Mouse (Mus musculus): Measurements from ENCODE around the gene Fbxw8. TPM values are rescaled to one million over a fixed set of nuclear protein-coding genes. Genes with fewer than 3 reads are reported as not detected.

The Fbxw8 gene
- polyA plus RNA-seq, 1 experiment from 2014 or later, result 45.0 TPM

DNA sequence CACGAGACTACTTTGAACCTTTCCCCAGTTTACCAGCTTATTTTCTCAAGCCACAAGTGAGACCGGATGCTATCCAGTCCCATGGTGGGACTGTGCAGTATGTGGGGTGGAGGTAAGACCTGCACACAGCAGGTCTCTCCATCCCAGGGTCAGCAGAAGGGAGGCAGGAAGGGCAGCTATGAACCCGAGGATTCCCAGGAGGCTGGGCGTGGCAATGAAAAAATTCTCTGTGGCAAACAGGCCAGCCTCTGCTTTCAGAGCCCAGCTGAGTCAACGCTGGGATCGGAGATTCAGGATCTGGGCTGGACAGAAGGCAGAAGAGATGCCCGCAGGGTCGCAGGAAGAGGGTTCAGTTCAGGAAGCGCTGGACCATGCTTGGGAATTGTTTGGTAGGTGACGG is 8.0 kb downstream of the Fbxw8 start:
- Histone ChIP-seq H3K27ac (peak overlapping the region; percentile 41; the same call in 1 of the 2 replicates), H3K4me1 (peaks cover 27% of the 10 kb centered on the region), H3K36me3 (peaks cover 9% of the 10 kb centered on the region; the same call in 1 of the 2 replicates)

GRCm38 (mm10) chr5:118145999-118146679 is 9.1 kb downstream of the Fbxw8 start:
- H3K4me3 ChIP-seq, result no peak overlapping the region
- no peak for ATAC-seq (ENCODE audit: low FRiP score)
- no peak overlapping the region for H3K4me2 ChIP-seq (replicated peaks)
- 79% methylated on average over 15 of the region's 15 CpGs for WGBS
- H3K4me1 ChIP-seq, result peaks cover 27% of the 10 kb centered on the region
- H3K36me3 ChIP-seq, result peaks cover 16% of the 10 kb centered on the region
- H3K27me3 ChIP-seq, result no peaks in the 10 kb centered on the region
- H3K27ac ChIP-seq, result peak overlapping the region; percentile 60; the same call in 1 of the 2 replicates
- no peaks in the 10 kb centered on the region for H3K9me3 ChIP-seq (replicated peaks)
- no peak overlapping the region for H3K9ac ChIP-seq

More for the DNA sequence above, 8.0 kb downstream of the Fbxw8 start:
- H3K9me3 ChIP-seq (replicated peaks), result no peaks in the 10 kb centered on the region
- no peak overlapping the region for H3K4me2 ChIP-seq (replicated peaks)
- no peak overlapping the region for H3K4me3 ChIP-seq
- ATAC-seq (ENCODE audit: low FRiP score), result no peak
- no peaks in the 10 kb centered on the region for H3K27me3 ChIP-seq
- WGBS, result 86% methylated on average over 10 of the region's 10 CpGs
- no peak overlapping the region for H3K9ac ChIP-seq

DNA sequence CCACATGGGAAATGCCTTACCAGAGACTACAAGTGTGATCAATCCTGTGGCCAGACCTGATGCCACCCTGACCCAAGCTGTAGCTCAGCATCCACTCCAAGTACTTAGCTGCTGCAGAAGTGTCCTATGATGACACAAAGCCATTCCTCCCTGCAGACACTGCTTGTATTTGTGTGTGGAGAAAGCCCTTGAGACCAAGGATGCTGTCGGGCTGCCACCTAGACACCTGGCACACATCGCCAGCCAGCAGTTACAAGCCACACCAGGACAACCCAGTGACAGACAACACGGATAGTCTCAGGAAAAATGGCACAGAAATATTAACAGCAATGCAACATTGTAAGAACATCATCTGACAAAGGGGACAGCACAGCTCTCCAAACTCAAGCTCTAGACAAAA is 9.8 kb downstream of the Fbxw8 start:
- Histone ChIP-seq H3K4me1 (peaks cover 27% of the 10 kb centered on the region), H3K9me3 (replicated peaks) (no peaks in the 10 kb centered on the region), H3K27me3 (no peaks in the 10 kb centered on the region), H3K4me2 (replicated peaks) (no peak overlapping the region), H3K36me3 (peaks cover 23% of the 10 kb centered on the region), H3K4me3 (no peak overlapping the region), H3K9ac (no peak overlapping the region), H3K27ac (peak overlapping the region; percentile 60; the same call in 1 of the 2 replicates)
- ATAC-seq (ENCODE audit: low FRiP score), result no peak
- 92% methylated on average over 3 of the region's 3 CpGs for WGBS

GRCm38 (mm10) chr5:118144770-118145169 is 10.5 kb downstream of the Fbxw8 start:
- Histone ChIP-seq H3K27ac (no peak overlapping the region), H3K9ac (no peak overlapping the region), H3K27me3 (no peaks in the 10 kb centered on the region), H3K9me3 (replicated peaks) (no peaks in the 10 kb centered on the region), H3K4me2 (replicated peaks) (no peak overlapping the region), H3K4me1 (peaks cover 27% of the 10 kb centered on the region), H3K36me3 (peaks cover 25% of the 10 kb centered on the region), H3K4me3 (no peak overlapping the region)
- ATAC-seq (ENCODE audit: low FRiP score), result no peak
- WGBS, result 86% methylated on average over 6 of the region's 6 CpGs

DNA sequence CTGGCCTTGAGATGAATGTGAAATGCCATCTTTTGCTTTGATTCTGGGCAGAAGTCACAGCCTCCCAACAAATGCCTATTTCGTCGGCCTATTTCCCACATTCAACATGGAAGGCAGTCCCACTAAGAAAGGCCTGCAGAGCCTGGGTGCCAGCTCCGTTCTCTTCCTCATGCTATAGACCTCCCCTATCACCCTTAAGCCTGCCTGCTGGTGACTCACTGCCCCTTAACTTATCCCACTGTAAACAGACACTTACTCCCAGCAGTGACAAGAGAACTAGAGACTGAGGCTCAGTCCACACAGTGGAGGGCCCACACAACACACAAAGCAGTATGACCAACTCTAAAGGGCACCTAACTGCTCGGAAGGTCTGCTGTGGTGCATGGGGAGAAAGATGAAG is 10.9 kb downstream of the Fbxw8 start:
- Histone ChIP-seq H3K9me3 (replicated peaks) (no peaks in the 10 kb centered on the region), H3K4me2 (replicated peaks) (no peak overlapping the region), H3K4me1 (peaks cover 27% of the 10 kb centered on the region), H3K27me3 (no peaks in the 10 kb centered on the region), H3K36me3 (peaks cover 29% of the 10 kb centered on the region), H3K4me3 (no peak overlapping the region), H3K27ac (no peak overlapping the region), H3K9ac (no peak overlapping the region)
- 96% methylated on average over 4 of the region's 4 CpGs for WGBS
- ATAC-seq (ENCODE audit: low FRiP score), result no peak

DNA sequence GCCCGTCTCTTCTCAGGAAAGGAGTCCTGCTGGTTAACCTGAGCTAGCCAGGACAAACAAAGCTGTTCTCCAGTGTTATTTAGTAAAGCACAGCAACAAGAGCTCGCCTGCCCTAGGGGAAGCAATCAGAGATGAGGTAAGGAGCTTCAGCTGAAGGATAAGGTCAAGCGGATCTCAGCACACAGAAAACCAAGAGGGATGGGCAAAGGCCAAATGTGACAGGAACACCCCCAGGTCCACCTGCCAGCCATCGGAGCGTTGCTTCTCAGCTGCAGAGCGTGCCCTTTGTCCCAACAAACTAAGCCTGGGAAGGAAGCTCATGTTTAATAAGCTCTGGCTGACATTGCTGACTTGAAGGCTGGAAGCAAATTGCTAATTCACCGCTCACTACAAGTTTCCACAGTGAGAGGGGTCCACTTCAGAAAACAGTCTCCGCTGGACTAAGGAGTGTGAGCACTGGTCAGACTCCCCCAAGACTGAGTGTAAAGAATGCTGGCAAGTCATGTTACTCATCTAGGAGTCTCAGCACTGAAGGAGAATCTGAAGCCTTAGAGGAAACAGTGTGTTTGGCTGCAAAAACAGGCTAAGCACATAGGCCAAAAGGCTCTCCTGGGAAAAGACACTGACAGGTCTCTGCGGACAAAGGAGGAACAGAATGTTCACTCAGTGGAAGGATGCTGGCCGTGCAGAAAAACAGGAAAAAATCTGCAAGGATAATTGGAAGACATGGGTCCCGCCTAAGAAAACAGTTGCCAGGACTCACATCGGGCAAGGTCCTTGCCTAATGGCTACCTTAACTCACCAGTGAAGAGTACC is 11.8 kb downstream of the Fbxw8 start:
- H3K36me3 ChIP-seq, result peaks cover 38% of the 10 kb centered on the region

DNA sequence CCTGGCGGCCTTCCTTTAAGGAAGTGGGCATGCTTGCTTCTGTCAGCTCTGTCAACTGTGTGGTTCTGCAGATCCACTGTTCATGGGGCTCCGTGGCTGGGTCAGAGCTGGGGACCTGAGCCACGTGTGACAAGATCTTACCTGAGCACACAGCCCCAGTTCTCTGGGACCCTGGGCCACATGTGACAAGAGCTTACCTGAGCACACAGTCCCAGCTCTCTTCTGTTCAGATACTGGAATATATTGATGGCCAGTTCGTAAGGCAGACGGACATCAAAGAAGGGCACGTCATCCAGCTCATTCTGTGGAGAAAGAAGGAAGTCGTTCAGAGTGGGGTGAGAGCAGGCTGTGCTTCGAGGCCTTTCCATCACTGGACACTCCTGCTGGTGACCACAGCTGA is 12.8 kb downstream of the Fbxw8 start:
- no peaks in the 10 kb centered on the region for H3K27me3 ChIP-seq
- H3K4me1 ChIP-seq, result peaks cover 20% of the 10 kb centered on the region
- no peak overlapping the region for H3K4me3 ChIP-seq
- no peak overlapping the region for H3K27ac ChIP-seq
- H3K4me2 ChIP-seq (replicated peaks), result no peak overlapping the region
- H3K9me3 ChIP-seq (replicated peaks), result no peaks in the 10 kb centered on the region
- WGBS, result 87% methylated on average over 8 of the region's 8 CpGs
- no peak for ATAC-seq (ENCODE audit: low FRiP score)
- H3K36me3 ChIP-seq, result peaks cover 40% of the 10 kb centered on the region
- no peak overlapping the region for H3K9ac ChIP-seq

More for the DNA sequence above, 11.8 kb downstream of the Fbxw8 start:
- Histone ChIP-seq H3K4me2 (replicated peaks) (no peak overlapping the region), H3K9me3 (replicated peaks) (no peaks in the 10 kb centered on the region), H3K9ac (0 out of 2 replicates have a peak overlapping the region, but pooled peaks have one; percentile 18), H3K4me1 (peaks cover 22% of the 10 kb centered on the region), H3K4me3 (no peak overlapping the region), H3K27ac (no peak overlapping the region), H3K27me3 (no peaks in the 10 kb centered on the region)
- WGBS, result 83% methylated on average over 12 of the region's 12 CpGs
- ATAC-seq (ENCODE audit: low FRiP score), result no peak

- Histone ChIP-seq H3K9ac (no peak overlapping the region), H3K36me3 (peaks cover 41% of the 10 kb centered on the region), H3K27me3 (no peaks in the 10 kb centered on the region), H3K4me2 (replicated peaks) (no peak overlapping the region), H3K27ac (no peak overlapping the region), H3K4me1 (0 out of 2 replicates have a peak, but pooled peaks cover 4% of the 10 kb centered on the region), H3K4me3 (no peak overlapping the region), H3K9me3 (replicated peaks) (no peaks in the 10 kb centered on the region)
- no peak for ATAC-seq (ENCODE audit: low FRiP score)
- 89% methylated on average over 8 of the region's 8 CpGs for WGBS
These were observed 15.6 kb downstream of the Fbxw8 start for GRCm38 (mm10) chr5:118139630-118140029.

GRCm38 (mm10) chr5:118136391-118136790 is 18.9 kb downstream of the Fbxw8 start:
- H3K9ac ChIP-seq, result no peak overlapping the region

DNA sequence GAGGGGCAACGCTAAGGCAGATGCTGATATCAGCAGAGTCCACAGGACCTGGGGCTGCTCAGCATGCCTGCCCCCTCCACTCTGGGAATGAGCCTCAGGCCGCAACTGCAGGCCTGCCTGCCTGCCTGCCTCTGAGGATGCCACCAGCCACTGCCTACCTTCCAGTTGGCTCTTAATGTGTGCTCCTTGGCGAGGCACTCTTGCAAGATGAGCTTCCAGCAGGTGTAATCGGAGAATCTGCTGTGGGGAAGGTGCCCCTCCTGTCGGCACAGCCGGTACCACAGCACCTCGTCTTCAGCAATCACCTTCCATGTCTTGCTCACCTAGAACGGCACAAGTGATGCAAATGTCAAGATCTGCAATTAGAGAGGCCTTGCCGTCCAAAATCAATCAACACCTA is 26.6 kb downstream of the Fbxw8 start:
- Histone ChIP-seq H3K4me1 (peaks cover under 1% of the 10 kb centered on the region; the same call in 1 of the 2 replicates), H3K27me3 (no peaks in the 10 kb centered on the region), H3K9me3 (replicated peaks) (no peaks in the 10 kb centered on the region), H3K9ac (no peak overlapping the region), H3K27ac (no peak overlapping the region), H3K4me2 (replicated peaks) (no peak overlapping the region), H3K4me3 (no peak overlapping the region), H3K36me3 (peaks cover 30% of the 10 kb centered on the region)
- WGBS, result 81% methylated on average over 9 of the region's 9 CpGs
- no peak for ATAC-seq (ENCODE audit: low FRiP score)

More at GRCm38 (mm10) chr5:118136391-118136790, 18.9 kb downstream of the Fbxw8 start:
- H3K4me3 ChIP-seq, result no peak overlapping the region
- H3K36me3 ChIP-seq, result peaks cover 31% of the 10 kb centered on the region
- no peaks in the 10 kb centered on the region for H3K9me3 ChIP-seq (replicated peaks)
- H3K27me3 ChIP-seq, result no peaks in the 10 kb centered on the region
- no peak overlapping the region for H3K4me2 ChIP-seq (replicated peaks)
- ATAC-seq (ENCODE audit: low FRiP score), result no peak
- 89% methylated on average over 5 of the region's 5 CpGs for WGBS
- H3K27ac ChIP-seq, result no peak overlapping the region
- H3K4me1 ChIP-seq, result no peaks in the 10 kb centered on the region

DNA sequence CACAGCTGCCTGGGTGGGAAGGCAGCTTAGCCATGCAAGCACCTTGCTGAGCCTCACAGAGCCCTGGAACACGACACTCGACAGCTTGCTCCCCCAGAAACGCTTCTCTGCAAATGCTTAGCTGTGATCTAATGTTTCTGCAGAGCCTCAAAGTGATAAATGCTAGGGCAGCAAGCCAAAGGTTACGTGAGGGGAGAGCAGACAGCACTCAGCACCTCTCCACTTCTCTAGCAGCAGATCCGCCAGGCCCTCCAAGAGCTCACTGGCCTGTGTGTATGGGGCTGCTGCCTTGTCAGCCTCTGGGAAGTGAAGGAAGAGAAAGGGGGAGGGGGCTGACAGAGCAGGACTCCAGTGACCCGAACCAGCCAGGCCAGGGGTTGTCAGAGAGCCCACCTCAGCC is 27.1 kb downstream of the Fbxw8 start:
- peaks cover 5% of the 10 kb centered on the region for H3K4me1 ChIP-seq
- H3K36me3 ChIP-seq, result peaks cover 30% of the 10 kb centered on the region
- ATAC-seq (ENCODE audit: low FRiP score), result no peak
- H3K27me3 ChIP-seq, result no peaks in the 10 kb centered on the region
- no peak overlapping the region for H3K9ac ChIP-seq
- no peaks in the 10 kb centered on the region for H3K9me3 ChIP-seq (replicated peaks)
- H3K27ac ChIP-seq, result no peak overlapping the region
- 86% methylated on average over 6 of the region's 6 CpGs for WGBS
- H3K4me2 ChIP-seq (replicated peaks), result no peak overlapping the region
- no peak overlapping the region for H3K4me3 ChIP-seq

- Histone ChIP-seq H3K4me2 (replicated peaks) (no peak overlapping the region), H3K9me3 (replicated peaks) (no peaks in the 10 kb centered on the region), H3K9ac (no peak overlapping the region), H3K27ac (no peak overlapping the region), H3K36me3 (peaks cover 30% of the 10 kb centered on the region), H3K4me3 (no peak overlapping the region), H3K27me3 (no peaks in the 10 kb centered on the region), H3K4me1 (peaks cover 6% of the 10 kb centered on the region)
- ATAC-seq (ENCODE audit: low FRiP score), result no peak
- 89% methylated on average over 4 of the region's 4 CpGs for WGBS
These were observed 28.6 kb downstream of the Fbxw8 start for GRCm38 (mm10) chr5:118126671-118127070.
